Mouse (Mus musculus) G1E-ER4 (cell line): ENCODE data around the gene Psmd3. TPM values are rescaled to one million over a fixed set of nuclear protein-coding genes. Genes with fewer than 3 reads are reported as not detected.

ENCODE experiments used
- GATA1 ChIP-seq: IDR thresholded peaks from one replicate; pipeline ENCODE4 v1.8.0; 2012; ENCODE audit warnings: low read length, inconsistent platforms
- polyA plus RNA-seq: library from polyadenylated mRNA; stranded (reverse); fragments of >175 nt; gene quantifications from 2 replicates; pipeline ENCODE4 v1.2.3, GENCODE M21; 2012

Psmd3 gene
- polyA plus RNA-seq, 1 experiment: 253 TPM

DNA sequence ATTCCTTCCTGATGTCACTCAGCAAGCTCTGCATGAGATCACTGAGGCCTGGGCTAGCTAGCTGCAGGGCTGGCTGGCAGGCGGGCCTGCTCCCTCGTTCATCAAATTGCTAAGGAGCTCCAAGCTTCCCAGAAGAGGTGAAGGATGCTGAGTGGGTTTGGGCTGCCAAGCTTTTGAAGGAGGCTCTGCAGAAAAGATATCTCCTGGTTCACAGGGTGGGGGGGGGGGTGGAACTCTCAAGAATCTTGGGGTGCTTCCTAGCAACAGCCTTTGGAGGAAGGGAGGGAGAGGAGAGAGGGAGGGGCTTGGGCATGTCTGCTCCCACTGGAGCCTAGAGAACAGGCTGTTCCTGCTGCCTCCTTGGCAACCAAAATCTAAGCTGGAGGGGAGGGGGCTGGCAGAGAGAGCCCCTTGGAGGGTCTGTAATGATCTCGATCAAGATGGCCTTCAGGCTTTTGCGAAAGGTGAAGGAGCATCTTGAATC, 56.1 kb downstream of the Psmd3 start:
- no peak for TF ChIP-seq GATA1

- TF ChIP-seq GATA1: no peak
Observed at GRCm38 (mm10) chr11:98738925-98739324, 56.6 kb downstream of the Psmd3 start.

DNA sequence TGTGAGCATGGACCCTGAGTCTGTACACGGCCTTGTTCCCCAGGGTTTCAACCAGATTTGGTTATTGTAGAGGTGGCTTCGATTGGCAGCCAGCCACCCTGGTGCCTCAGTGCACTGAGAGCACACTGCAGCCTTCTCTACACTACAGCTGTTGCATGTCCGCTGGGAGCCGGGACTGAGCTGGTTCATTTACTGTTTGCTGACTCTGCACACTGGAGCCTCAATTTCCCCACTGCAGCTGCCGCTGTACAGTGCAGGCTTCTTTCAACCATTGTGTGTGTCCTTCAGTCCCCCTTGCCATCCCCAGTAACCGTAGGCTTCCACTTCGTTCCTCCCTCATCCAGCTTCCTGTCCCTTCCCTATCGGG, 57.7 kb downstream of the Psmd3 start:
- TF ChIP-seq GATA1: no peak

DNA sequence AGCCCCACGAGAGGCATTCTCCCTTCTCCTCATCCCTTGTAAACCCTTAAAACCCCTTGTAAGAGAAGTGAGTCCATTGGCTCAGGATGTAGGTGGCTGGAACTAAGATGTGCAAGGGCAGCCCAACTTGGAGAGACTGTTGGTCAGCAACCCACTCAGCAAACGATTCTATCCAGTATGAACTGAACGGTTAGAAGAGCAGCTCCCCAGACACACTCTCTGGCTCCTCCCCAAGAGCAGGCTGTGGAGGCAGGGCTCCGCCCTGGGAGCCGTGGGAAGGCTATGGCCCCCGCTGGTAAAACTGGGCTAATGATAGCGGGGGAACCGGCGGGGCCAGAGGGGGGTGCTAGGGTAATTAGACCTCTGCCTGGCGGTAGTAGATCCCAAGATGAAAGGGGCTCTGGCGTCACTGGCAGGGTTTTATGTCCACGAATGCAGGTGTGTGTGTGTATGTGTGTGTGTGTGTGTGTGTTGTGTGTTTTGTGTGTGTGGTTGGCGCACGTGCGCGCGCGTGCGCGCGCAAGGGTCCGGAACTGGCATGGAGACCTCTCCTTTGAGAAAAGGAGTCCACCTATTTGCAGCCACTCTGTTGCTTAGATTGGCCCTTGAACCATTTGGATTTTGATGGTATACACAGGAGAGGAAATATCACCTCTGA, 58.2 kb downstream of the Psmd3 start, which contains the start of gene Thra:
TSS of gene Thra (plus strand) at position 246 of the 658 bp plus-strand sequence.
- TF ChIP-seq GATA1: no peak

DNA sequence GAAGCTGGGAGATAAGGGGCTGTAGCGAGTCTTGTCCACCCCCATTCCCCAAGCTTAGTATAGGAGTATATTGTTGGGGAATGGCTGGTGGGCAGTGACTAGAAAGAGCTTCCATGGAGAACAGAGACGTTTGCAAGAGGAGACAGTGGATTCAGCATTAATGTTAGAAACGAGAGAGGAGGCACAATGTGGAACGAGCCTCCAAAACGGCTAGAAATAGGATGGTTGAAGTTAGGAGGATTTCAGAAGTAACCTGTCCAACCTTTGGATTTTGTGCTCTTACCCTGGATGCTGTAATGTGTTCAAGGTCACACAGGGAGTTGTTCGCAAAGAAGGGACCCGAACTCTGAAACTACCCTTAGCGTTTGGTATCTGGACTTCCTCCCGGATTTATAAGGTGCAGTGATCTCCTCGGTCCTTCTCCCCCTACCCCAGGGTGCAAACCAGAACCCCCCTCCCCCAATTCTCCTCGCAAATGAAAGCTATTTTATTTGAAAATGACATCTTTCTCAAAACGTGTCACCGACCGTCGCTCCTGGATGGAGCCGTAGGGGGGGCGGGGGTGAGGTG, 58.8 kb downstream of the Psmd3 start:
- no peak for TF ChIP-seq GATA1

GRCm38 (mm10) chr11:98741622-98742396, 59.5 kb downstream of the Psmd3 start:
- TF ChIP-seq GATA1: no peak

GRCm38 (mm10) chr11:98742397-98743291, 60.3 kb downstream of the Psmd3 start:
- TF ChIP-seq GATA1: no peak

GRCm38 (mm10) chr11:98743655-98744345, 61.4 kb downstream of the Psmd3 start:
- TF ChIP-seq GATA1: no peak

DNA sequence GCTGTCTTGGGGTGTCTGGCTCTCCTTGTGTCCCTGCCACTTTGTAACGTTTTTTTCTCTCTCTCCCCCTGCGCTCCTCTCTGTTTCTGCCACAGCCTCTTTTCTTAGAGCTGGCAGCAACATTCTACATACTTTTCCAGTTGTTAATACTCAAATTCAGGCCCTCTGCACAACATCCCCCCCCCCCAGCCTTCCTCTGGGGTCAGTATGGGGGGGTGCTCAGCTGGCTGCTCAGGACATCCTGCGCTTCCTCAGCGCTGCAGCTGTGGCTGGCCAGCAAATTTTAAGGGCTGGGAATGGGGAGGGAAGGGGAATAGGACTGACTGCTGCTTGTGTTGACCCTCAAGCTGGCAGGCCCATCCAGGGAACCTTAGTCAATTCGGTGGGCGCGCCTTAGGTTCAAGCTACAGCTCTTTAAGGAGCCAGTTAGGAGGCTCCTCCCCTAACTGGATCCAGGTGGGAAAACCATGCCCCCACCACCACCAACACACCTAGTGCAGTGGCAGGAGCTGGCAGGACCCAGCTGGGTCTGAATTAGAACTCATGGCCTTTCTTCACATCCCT, 62.2 kb downstream of the Psmd3 start:
- TF ChIP-seq GATA1: no peak

Other genes starting within 250 kb of the Psmd3 start
- 35.2 and 51.4 TPM in 2 replicates for gene Mien1, start 243.6 kb upstream of the Psmd3 start, polyA plus RNA-seq
- not detected in 2 replicates for gene Grb7, start 236.2 kb upstream of the Psmd3 start, polyA plus RNA-seq
- not detected in 2 replicates for gene Ikzf3, start 136.5 kb upstream of the Psmd3 start, polyA plus RNA-seq
- gene Zpbp2, start 131.5 kb upstream of the Psmd3 start, polyA plus RNA-seq: 0.35 and 0.39 TPM in 2 replicates
- 38.2 and 44.7 TPM in 2 replicates for gene Ormdl3, start 95.2 kb upstream of the Psmd3 start, polyA plus RNA-seq
- not detected in 2 replicates for gene Lrrc3c, start 84.3 kb upstream of the Psmd3 start, polyA plus RNA-seq
- gene Gm12355, start 56.9 kb upstream of the Psmd3 start, polyA plus RNA-seq: not detected in 2 replicates
- 0.04 TPM in 1 of 2 replicates, not detected in the other for gene Gsdma3, start 56.2 kb upstream of the Psmd3 start, polyA plus RNA-seq
- gene Gsdma2, start 35.8 kb upstream of the Psmd3 start, polyA plus RNA-seq: not detected in 2 replicates
- 0.04 TPM in 2 replicates for gene Gsdma, start 18.2 kb upstream of the Psmd3 start, polyA plus RNA-seq
- not detected in 2 replicates for gene Csf3, start 18.7 kb downstream of the Psmd3 start, polyA plus RNA-seq
- gene Med24, start 46.9 kb downstream of the Psmd3 start, polyA plus RNA-seq: 78.9 and 103 TPM in 2 replicates
- gene Thra, start 58.1 kb downstream of the Psmd3 start, polyA plus RNA-seq: 30.8 and 40.6 TPM in 2 replicates
- 3.1 and 3.5 TPM in 2 replicates for gene Nr1d1, start 92.8 kb downstream of the Psmd3 start, polyA plus RNA-seq
- 42.1 and 53.0 TPM in 2 replicates for gene Msl1, start 113.0 kb downstream of the Psmd3 start, polyA plus RNA-seq
- gene Casc3, start 122.4 kb downstream of the Psmd3 start, polyA plus RNA-seq: 42.8 and 43.0 TPM in 2 replicates
- gene Rapgefl1, start 154.2 kb downstream of the Psmd3 start, polyA plus RNA-seq: 0.12 and 0.19 TPM in 2 replicates
- 13.8 and 16.1 TPM in 2 replicates for gene Wipf2, start 181.1 kb downstream of the Psmd3 start, polyA plus RNA-seq
- 1.9 and 2.4 TPM in 2 replicates for gene Cdc6, start 225.2 kb downstream of the Psmd3 start, polyA plus RNA-seq
- 24.9 and 26.9 TPM in 2 replicates for gene Rara, start 245.3 kb downstream of the Psmd3 start, polyA plus RNA-seq